Mouse (Mus musculus): ENCODE measurements around the gene Gm9887.

Gene Gm9887

GRCm38 (mm10) chr12:69360655-69360996, 11.6 kb downstream of the Gm9887 start:
- DNase-seq (ENCODE audit: low spot score), result peak; percentile 84

- no peak for DNase-seq (ENCODE audit: low spot score)
These were observed 15.0 kb downstream of the Gm9887 start for GRCm38 (mm10) chr12:69357300-69357646.

GRCm38 (mm10) chr12:69356546-69357299, 15.5 kb downstream of the Gm9887 start, which contains the start of gene Nemf:
Gene Nemf, minus strand, starts transcription at chr12:69357165.
- DNase-seq (ENCODE audit: low spot score), result peak; percentile 88

GRCm38 (mm10) chr12:69351685-69352084, 20.6 kb downstream of the Gm9887 start:
- no peak for DNase-seq (ENCODE audit: low spot score)

GRCm38 (mm10) chr12:69349928-69350327, 22.3 kb downstream of the Gm9887 start:
- DNase-seq (ENCODE audit: low spot score), result no peak

- peak; percentile 44 for DNase-seq (ENCODE audit: low spot score)
These were observed 38.7 kb downstream of the Gm9887 start for GRCm38 (mm10) chr12:69333547-69333946.

GRCm38 (mm10) chr12:69332147-69332546, 40.1 kb downstream of the Gm9887 start:
- no peak for DNase-seq (ENCODE audit: low spot score)

GRCm38 (mm10) chr12:69331187-69331586, 41.1 kb downstream of the Gm9887 start:
- no peak for DNase-seq (ENCODE audit: low spot score)
